In genomic region chr10:30555686-30556578, GRCm38 (mm10) we compare ENCODE assay signal across 23 mouse cellular contexts. TPM values are rescaled to one million over a fixed set of nuclear protein-coding genes. Genes with fewer than 3 reads are reported as not detected.
A peak's percentile ranks its signal among the peaks of the same experiment; 100 is the strongest.
DNase-seq lines count a peak whose midpoint lies in the region; ATAC-seq lines count a peak whose summit lies in the region.
"Had no signal": no experiment of that assay in that cellular context is flagged by ENCODE, and none has a peak within 500 bp of the region (broad histone marks: within the 10 kb centered on the region; RNA-seq: fewer than 3 reads in every experiment).

No protein-coding gene starts in this region.

- peak overlapping the region; percentile 14; the same call in 1 of the 2 replicates for H3K27ac ChIP-seq in liver, embryonic 13.5 days
- H3K27ac ChIP-seq: hindbrain, embryonic 10.5 days; intestine, embryonic 15.5 days; limb, embryonic 12.5 days; neural tube, embryonic 15.5 days; stomach, postnatal 0 days had no signal

- no peak overlapping the region for H3K4me3 ChIP-seq in liver, embryonic 13.5 days (replicated peaks)
- H3K4me3 ChIP-seq: hindbrain, embryonic 10.5 days; intestine, embryonic 15.5 days; limb, embryonic 12.5 days; neural tube, embryonic 15.5 days had no signal

- H3K4me1 ChIP-seq in liver, embryonic 13.5 days (replicated peaks) = peaks cover 14% of the 10 kb centered on the region
- H3K4me1 ChIP-seq: hindbrain, embryonic 10.5 days; intestine, embryonic 15.5 days; limb, embryonic 12.5 days; neural tube, embryonic 15.5 days had no signal

- peak; percentile 52 for DNase-seq in heart, adult 11 months
- no peak for DNase-seq in heart, postnatal 25 days (ENCODE audit: low spot score)
- DNase-seq in c-Kit-positive CD71-positive TER-119-positive erythroid progenitor cells, embryonic 14.5 days (ENCODE audit: low spot score) = peak; percentile 48
- peak; percentile 22 for DNase-seq in liver, embryonic 13.5 days
- no peak for DNase-seq in ovary, postnatal 14 days (ENCODE audit: low spot score)
- DNase-seq in cerebellum, adult 9-10 months = no peak
- DNase-seq in lung, postnatal 14 days = no peak
- DNase-seq: cerebellum, adult 8-10 months; gastrocnemius, postnatal 36 days; kidney, adult 8-10 months; kidney, postnatal 14 days; lung, embryonic 14.5 days; lung, postnatal 36 days; right cerebral cortex, postnatal 14 days had no signal

- intact Hi-C loops in heart, postnatal 25 days (cut with DNase I) = no loop called here

- no peak overlapping the region for H3K4me2 ChIP-seq in liver, embryonic 13.5 days
- H3K4me2 ChIP-seq: intestine, embryonic 15.5 days; limb, embryonic 12.5 days; lung, embryonic 14.5 days; midbrain, embryonic 11.5 days; neural tube, embryonic 15.5 days had no signal

- ATAC-seq in liver, embryonic 13.5 days (ENCODE audit: low read depth) = peak; percentile 94
- 0 out of 2 replicates have a peak, but pooled peaks have one; percentile 52 for ATAC-seq in megakaryocyte-erythroid progenitor cell, adult 5-6 weeks (replicated peaks; ENCODE audit: low FRiP score, low TSS enrichment, poor library complexity, severe bottlenecking)
- ATAC-seq: forebrain, embryonic 14.5 days; hindbrain, embryonic 16.5 days; intestine, embryonic 15.5 days had no signal

- 63% methylated on average over 11 of the region's 11 CpGs for WGBS in liver, embryonic 13.5 days (ENCODE audit: insufficient replicate concordance)

- no peak overlapping the region for H3K9ac ChIP-seq in liver, embryonic 13.5 days
- H3K9ac ChIP-seq: intestine, embryonic 15.5 days; limb, embryonic 12.5 days; lung, embryonic 14.5 days; neural tube, embryonic 15.5 days had no signal

- no peaks in the 10 kb centered on the region for H3K27me3 ChIP-seq in liver, embryonic 13.5 days
- H3K27me3 ChIP-seq: intestine, embryonic 15.5 days; limb, embryonic 12.5 days; neural tube, embryonic 15.5 days had no signal

- no peaks in the 10 kb centered on the region for H3K9me3 ChIP-seq in liver, embryonic 13.5 days (replicated peaks)
- H3K9me3 ChIP-seq: hindbrain, embryonic 10.5 days; intestine, embryonic 15.5 days; limb, embryonic 12.5 days; neural tube, embryonic 15.5 days had no signal

- H3K36me3 ChIP-seq in liver, embryonic 13.5 days = peaks cover 51% of the 10 kb centered on the region
- H3K36me3 ChIP-seq: intestine, embryonic 15.5 days had no signal

RNA-seq across cellular contexts. Expression of gene Trmt11, which starts 44.6 kb away (rescaled TPM):
- total RNA-seq in heart, postnatal 25 days (2021) = 1 to 10 TPM; 3.8 to 5.4 TPM
- polyA plus RNA-seq in liver, embryonic 13.5 days (2015; fragmentation: Nextera tagmentation; extraction: Ambion mirVana) = 21.8 and 25.1 TPM in 2 replicates
- 34.8 and 46.2 TPM in 2 replicates for total RNA-seq in megakaryocyte-erythroid progenitor cell, adult 5-6 weeks (2014; fragmentation: Nextera tagmentation)
- total RNA-seq in megakaryocyte-erythroid progenitor cell, adult 5-6 weeks (2017) = 37.8 and 45.0 TPM in 2 replicates

Comparison
In these comparisons a context has a peak if more than half of its experiments do, and no peak if none do; other contexts are left out.
1. DNase-seq: peak in heart, adult 11 months (single experiment), c-Kit-positive CD71-positive TER-119-positive erythroid progenitor cells, embryonic 14.5 days (single experiment) and liver, embryonic 13.5 days (single experiment); none in heart, postnatal 25 days (single experiment), ovary, postnatal 14 days (single experiment), cerebellum, adult 9-10 months (single experiment) and lung, postnatal 14 days (single experiment).
2. RNA of gene Trmt11, which starts 44.6 kb away (total RNA-seq): 34.8 to 46.2 TPM in megakaryocyte-erythroid progenitor cell, adult 5-6 weeks; 3.8 to 5.4 TPM in heart, postnatal 25 days; every median in the first group is over 4 times any median in the second.